Mouse (Mus musculus): ENCODE results near the gene Hnrnpa0.

DNA sequence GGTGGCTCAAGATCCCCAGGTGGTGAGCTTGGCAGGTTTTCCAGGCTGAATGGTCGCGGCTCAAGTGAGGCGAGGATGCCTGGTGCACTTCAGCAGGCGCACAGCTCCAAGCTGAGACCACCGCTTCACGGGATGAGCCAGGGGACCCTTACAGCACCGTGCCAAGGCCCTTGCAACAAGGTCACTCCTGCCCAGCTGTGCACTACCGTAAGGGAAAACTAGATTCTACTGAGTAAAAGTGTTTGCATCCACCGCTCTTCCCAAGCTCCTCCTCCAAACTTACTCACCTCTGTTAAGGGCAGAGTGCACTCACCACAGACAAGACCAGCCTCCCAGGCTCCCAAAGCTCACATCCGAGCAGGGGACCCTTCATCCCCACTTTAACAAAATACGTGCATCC, 44.8 kb downstream of the Hnrnpa0 start:
- TF ChIP-seq POLR2A (IDR thresholded peaks at IDR 0.05; ENCODE audit: borderline replicate concordance, extremely low read depth, low read depth, low read length) (no peak), CTCF (IDR thresholded peaks at IDR 0.05; ENCODE audit: insufficient read depth, low read length) (no peak)

Measured in lung, adult 2 months (tissue).